Mouse (Mus musculus) neural tube, embryonic 14.5 days (tissue): ENCODE results near the gene Naa35. TPM values are rescaled to one million over a fixed set of nuclear protein-coding genes. Genes with fewer than 3 reads are reported as not detected.
"Not testable (repeated sequence)": the region's sequence is repeated elsewhere in the genome, so short reads cannot be mapped to it uniquely, and the experiment has no call there.

ENCODE experiments used
- ATAC-seq: fragments of 200-750 bp; cut with Nextera tagmentation; 2 replicates; pipeline ENCODE4 v1.8.0; 2017; ENCODE audit warnings: low read depth, mild to moderate bottlenecking, moderate TSS enrichment, moderate library complexity
- H3K27ac ChIP-seq: fragments of 300-500 bp; sonication (generic); 2 replicates; pipeline ENCODE4 v1.5.1; 2014; ENCODE audit warnings: low read depth, mild to moderate bottlenecking, control low read depth, low read length, moderate library complexity, mixed read lengths
- H3K27me3 ChIP-seq: fragments of 300-500 bp; sonication (generic); 2 replicates; pipeline ENCODE4 v1.6.1; 2014; ENCODE audit warnings: low read length; ENCODE audit not compliant: control insufficient read depth, insufficient read depth
- H3K36me3 ChIP-seq: fragments of 300-500 bp; sonication (generic); 2 replicates; pipeline ENCODE4 v1.6.1; 2014; ENCODE audit warnings: low read length, mixed read lengths; ENCODE audit not compliant: control insufficient read depth, insufficient read depth
- H3K4me1 ChIP-seq: fragments of 300-500 bp; sonication (generic); 2 replicates; pipeline ENCODE4 v1.6.1; 2014; ENCODE audit warnings: low read length; ENCODE audit not compliant: control insufficient read depth, insufficient read depth
- H3K4me2 ChIP-seq: fragments of 300-500 bp; sonication (generic); 2 replicates; pipeline ENCODE4 v1.6.1; 2014; ENCODE audit warnings: mild to moderate bottlenecking, low read depth, low read length, control low read depth
- H3K4me3 ChIP-seq: fragments of 300-500 bp; sonication (generic); 2 replicates; pipeline ENCODE4 v1.5.1; 2014; ENCODE audit warnings: low read depth, low read length, control low read depth, mixed read lengths
- H3K9ac ChIP-seq: fragments of 300-500 bp; sonication (generic); replicated peaks from 2 replicates; pipeline ENCODE4 v1.6.1; 2014; ENCODE audit warnings: low read depth, mild to moderate bottlenecking, control low read depth, low read length, mixed read lengths
- H3K9me3 ChIP-seq: fragments of 300-500 bp; sonication (generic); 2 replicates; pipeline ENCODE4 v1.6.1; 2016; ENCODE audit warnings: low read length; ENCODE audit not compliant: control insufficient read depth
- WGBS: fragments of 180-500 bp; shearing (Covaris S2); extraction: QIAGEN DNeasy Blood & Tissue Kit; methylation state at CpG from one replicate; pipeline ENCODE4 v1.1.7; 2014; 5-methylcytosine and 5-hydroxymethylcytosine counted together
- polyA plus RNA-seq: library from polyadenylated mRNA; unstranded; fragments of >200 nt; fragmentation: Nextera tagmentation; extraction: Ambion mirVana; gene quantifications from 2 replicates; pipeline ENCODE4 v1.2.1, GENCODE M21; 2014

Naa35 gene
- polyA plus RNA-seq, 1 experiment from 2014 or later = 120 TPM

DNA sequence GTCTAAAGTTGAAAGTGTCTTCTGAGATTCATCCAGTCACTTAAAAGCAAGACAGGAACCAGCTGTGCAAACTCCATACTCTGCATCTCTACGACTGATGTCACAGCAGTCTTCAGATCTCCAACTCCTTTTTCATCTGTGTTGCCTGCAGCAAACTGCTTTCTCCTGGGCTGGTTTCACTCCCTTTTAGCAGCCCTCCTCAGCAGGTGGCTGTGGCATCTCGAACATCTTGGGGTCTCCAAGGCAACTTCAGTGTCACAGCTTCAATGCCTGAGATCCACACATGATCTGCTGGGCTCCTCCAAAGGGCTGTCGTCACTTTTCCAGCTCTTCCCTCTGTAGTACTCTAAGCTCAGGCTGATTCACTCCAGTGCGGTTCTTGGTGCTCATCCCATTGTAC lies 5.6 kb downstream of the Naa35 start:
- H3K27me3 ChIP-seq = no peaks in the 10 kb centered on the region
- H3K4me1 ChIP-seq = peaks cover 19% of the 10 kb centered on the region
- H3K4me2 ChIP-seq = no peak overlapping the region
- no peak overlapping the region for H3K4me3 ChIP-seq
- 87% methylated on average over 4 of the region's 4 CpGs for whole genome bisulfite sequencing
- no peak overlapping the region for H3K9ac ChIP-seq
- H3K36me3 ChIP-seq = peaks cover 37% of the 10 kb centered on the region
- no peak for ATAC-seq
- H3K9me3 ChIP-seq = no peaks in the 10 kb centered on the region
- H3K27ac ChIP-seq = no peak overlapping the region

DNA sequence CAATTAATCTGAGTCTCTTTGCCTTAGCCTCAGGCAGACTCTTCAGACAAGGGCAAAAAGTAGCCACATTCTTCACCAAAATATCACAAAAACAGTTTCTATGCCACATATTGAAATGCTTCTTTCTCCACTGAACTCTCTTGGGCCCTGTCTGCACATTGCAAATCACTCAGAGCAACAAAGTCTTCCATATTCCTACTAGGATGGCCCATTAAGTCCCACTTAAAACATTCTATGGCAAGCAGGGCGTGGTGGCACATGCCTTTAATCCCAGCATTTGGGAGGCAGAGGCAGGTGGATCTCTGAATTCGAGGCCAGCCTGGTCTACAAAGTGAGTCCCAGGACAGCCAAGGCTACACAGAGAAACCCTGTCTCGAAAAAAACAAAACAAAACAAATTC lies 7.0 kb downstream of the Naa35 start:
- H3K27me3 ChIP-seq, H3K9ac ChIP-seq, H3K27ac ChIP-seq, H3K4me2 ChIP-seq, H3K9me3 ChIP-seq, ATAC-seq, H3K4me1 ChIP-seq, H3K4me3 ChIP-seq: not testable (repeated sequence)
- H3K36me3 ChIP-seq = peaks cover 50% of the 10 kb centered on the region
- WGBS = 94% methylated on average over 3 of the region's 3 CpGs

DNA sequence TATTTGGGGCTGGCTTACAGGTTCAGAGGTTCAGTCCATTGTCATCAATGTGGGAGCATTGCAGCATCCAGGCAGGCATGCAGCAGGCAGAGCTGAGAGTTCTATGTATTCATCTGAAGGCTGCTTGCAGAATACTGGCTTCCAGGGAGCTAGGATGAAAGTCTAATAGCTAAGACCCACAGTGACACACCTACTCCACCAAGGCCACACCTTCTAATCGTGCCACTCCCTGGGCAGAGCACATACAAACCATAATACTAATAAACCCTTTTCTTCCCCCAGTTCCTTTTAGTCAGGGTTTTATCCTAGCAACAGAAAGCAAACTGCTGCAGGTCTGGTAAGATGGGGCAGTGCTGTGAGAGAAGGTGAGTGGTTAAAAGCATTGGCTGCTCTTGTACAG lies 7.6 kb downstream of the Naa35 start:
- WGBS = 100% methylated on average over 1 of the region's 1 CpGs
- H3K27ac ChIP-seq = no peak overlapping the region
- ATAC-seq = no peak
- H3K4me1 ChIP-seq = peaks cover 4% of the 10 kb centered on the region
- no peak overlapping the region for H3K9ac ChIP-seq
- no peaks in the 10 kb centered on the region for H3K27me3 ChIP-seq
- peaks cover 50% of the 10 kb centered on the region for H3K36me3 ChIP-seq
- no peak overlapping the region for H3K4me3 ChIP-seq
- no peak overlapping the region for H3K4me2 ChIP-seq
- no peaks in the 10 kb centered on the region for H3K9me3 ChIP-seq

DNA sequence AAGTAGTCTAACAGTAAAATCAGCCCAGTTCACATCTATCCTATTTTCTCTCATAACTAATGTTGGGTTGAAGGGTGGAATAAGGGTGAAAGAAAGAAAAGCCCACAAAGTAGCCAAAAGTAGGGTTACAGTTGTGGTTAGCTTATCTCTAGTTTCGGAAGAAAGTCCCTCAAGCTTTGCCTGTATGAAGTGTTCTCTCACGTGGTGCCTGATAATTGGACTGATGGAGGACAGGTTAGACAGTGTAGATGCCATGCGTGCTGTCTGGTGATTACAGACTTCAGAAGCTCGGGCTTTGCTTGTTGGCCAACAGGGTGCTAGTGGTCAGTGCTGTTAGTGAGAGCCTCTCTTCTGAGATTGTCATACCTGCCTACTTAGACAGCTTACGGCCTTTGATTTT lies 18.0 kb downstream of the Naa35 start:
- no peak overlapping the region for H3K4me3 ChIP-seq
- H3K4me2 ChIP-seq = no peak overlapping the region
- H3K9me3 ChIP-seq = no peaks in the 10 kb centered on the region
- no peaks in the 10 kb centered on the region for H3K4me1 ChIP-seq
- H3K36me3 ChIP-seq = peaks cover 61% of the 10 kb centered on the region
- no peak for ATAC-seq
- no peak overlapping the region for H3K9ac ChIP-seq
- H3K27ac ChIP-seq = no peak overlapping the region
- no peaks in the 10 kb centered on the region for H3K27me3 ChIP-seq
- WGBS = 95% methylated on average over 5 of the region's 5 CpGs

DNA sequence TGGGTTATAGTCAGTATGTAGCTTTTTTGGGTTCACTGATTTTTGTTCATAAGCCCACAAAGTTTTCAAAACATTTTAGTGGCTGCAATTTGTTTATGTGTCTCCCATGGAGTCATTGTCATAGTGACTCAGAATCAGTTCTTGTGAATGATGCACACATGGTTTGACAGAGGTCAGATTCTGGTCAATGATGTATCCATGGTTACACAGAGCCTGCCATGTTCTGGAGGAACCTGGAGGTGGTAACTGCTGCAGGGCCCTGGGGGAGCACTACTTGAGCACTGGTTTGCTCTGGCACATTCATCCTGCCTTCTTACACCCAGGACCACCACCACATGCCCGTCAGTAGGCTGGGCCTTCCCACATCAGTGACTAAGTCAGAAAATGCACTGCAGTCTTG lies 19.5 kb downstream of the Naa35 start:
- Histone ChIP-seq H3K9ac (no peak overlapping the region), H3K4me3 (no peak overlapping the region), H3K27ac (no peak overlapping the region), H3K27me3 (no peaks in the 10 kb centered on the region), H3K4me1 (no peaks in the 10 kb centered on the region), H3K36me3 (peaks cover 73% of the 10 kb centered on the region), H3K4me2 (no peak overlapping the region), H3K9me3 (no peaks in the 10 kb centered on the region)
- WGBS = 56% methylated on average over 1 of the region's 1 CpGs
- ATAC-seq = no peak

DNA sequence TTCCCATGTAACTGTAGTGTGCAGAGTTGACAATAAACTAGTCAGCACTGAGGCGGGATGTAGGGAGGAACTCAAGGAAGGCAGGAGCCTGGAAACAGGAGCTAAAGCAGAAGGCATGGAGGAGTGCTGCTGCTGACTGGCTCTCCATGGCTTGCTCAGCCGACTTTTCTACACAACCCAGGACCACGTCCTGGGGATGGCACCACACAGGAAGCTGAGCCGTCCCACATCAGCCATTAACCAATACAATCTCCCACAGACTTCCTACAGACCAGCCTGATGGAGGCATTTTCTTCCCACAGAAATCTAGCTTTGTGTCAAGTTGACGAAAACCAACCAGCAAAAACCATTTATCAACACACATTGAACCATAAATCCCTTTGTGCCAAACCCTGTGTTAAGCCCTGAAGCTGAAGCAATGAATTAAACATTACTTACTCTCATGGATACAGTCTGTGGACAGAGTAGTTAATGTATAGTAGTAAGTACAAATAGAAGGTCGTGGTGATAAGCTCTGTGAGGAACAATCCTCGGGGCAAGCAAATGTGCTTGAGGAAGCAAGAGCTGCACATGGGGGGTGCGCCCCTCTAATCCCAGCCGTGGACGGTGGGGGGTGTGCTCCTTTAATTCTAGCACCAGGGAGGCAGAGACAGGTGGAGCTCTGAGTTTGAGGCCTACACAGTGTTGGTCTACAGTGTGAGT lies 20.3 kb downstream of the Naa35 start:
- Histone ChIP-seq H3K9ac (no peak overlapping the region), H3K4me2 (no peak overlapping the region), H3K9me3 (no peaks in the 10 kb centered on the region), H3K4me1 (no peaks in the 10 kb centered on the region), H3K4me3 (no peak overlapping the region), H3K27ac (no peak overlapping the region), H3K27me3 (no peaks in the 10 kb centered on the region), H3K36me3 (peaks cover 72% of the 10 kb centered on the region)
- no peak for ATAC-seq
- WGBS = 80% methylated on average over 10 of the region's 10 CpGs

DNA sequence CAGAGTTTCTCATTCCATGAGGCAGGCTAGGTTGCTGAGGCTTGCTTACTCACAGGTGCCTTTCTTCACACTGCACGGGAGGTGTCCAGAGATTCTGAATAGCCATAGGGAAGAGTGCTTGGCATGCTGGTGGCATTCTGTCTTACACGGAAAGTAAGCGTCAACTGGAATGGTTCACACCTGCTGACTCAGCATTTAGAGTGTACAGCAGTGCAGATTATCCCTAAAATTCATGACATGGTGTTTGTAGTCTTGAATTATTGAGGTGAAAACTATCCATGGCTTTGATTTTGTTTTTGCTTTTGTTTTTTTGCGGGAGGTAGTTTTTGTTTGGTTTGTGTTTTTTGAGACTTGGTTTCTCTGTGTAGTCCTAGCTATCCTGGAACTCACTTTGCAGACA lies 24.8 kb downstream of the Naa35 start:
- Histone ChIP-seq H3K9ac (no peak overlapping the region), H3K9me3 (no peaks in the 10 kb centered on the region), H3K36me3 (peaks cover 64% of the 10 kb centered on the region), H3K4me1 (no peaks in the 10 kb centered on the region), H3K4me3 (no peak overlapping the region), H3K27ac (no peak overlapping the region), H3K27me3 (no peaks in the 10 kb centered on the region), H3K4me2 (no peak overlapping the region)
- ATAC-seq = no peak
- 91% methylated on average over 4 of the region's 4 CpGs for WGBS

DNA sequence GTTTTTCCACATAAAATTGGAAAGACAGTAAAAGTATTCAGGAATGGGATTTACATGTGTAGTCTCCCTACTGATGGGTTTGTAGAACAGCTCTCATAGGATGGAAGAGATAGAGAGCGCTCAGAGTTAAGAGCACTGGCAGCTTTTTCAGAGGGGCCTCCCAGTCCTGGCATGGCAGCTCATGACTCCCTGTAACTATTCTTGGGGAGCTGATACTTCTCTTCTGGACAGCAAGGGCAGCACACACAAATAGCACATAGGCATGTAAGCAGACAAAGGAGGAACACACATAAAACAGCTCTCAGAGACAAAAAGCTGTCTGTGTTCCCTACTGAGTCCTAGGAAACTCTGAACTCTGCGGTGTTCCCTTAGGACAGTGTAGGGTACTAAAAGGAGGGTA lies 25.4 kb downstream of the Naa35 start:
- Histone ChIP-seq H3K36me3 (peaks cover 69% of the 10 kb centered on the region), H3K27ac (no peak overlapping the region), H3K4me1 (no peaks in the 10 kb centered on the region), H3K27me3 (no peaks in the 10 kb centered on the region), H3K4me2 (no peak overlapping the region), H3K4me3 (no peak overlapping the region), H3K9me3 (no peaks in the 10 kb centered on the region), H3K9ac (no peak overlapping the region)
- ATAC-seq = no peak
- 97% methylated on average over 2 of the region's 2 CpGs for WGBS

DNA sequence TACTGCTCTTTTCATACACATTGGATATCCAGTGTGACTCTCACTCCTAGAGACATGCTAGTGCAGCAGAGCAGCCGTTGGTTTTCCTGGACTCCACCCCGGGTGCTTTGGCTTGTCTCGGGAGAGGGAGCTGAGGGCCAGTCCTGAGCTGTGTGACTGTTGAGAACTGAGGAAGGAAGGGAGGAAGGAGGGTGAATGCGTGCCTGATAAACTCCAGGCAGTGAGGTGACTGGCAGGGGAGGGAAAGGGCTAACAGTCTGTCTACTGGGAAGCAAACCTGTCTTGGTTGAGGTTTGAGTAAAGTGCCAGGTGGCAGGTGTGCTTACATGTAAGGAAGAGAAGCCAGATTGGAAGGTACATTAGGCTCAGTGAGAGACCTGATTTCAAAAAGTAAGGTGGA lies 28.8 kb downstream of the Naa35 start:
- 90% methylated on average over 4 of the region's 4 CpGs for WGBS
- ATAC-seq = no peak
- Histone ChIP-seq H3K27ac (no peak overlapping the region), H3K4me1 (no peaks in the 10 kb centered on the region), H3K4me2 (no peak overlapping the region), H3K9ac (no peak overlapping the region), H3K27me3 (no peaks in the 10 kb centered on the region), H3K4me3 (no peak overlapping the region), H3K9me3 (no peaks in the 10 kb centered on the region), H3K36me3 (peaks cover 58% of the 10 kb centered on the region)
